8 mouse cellular contexts compared by ENCODE assay signal in genomic region chr4:131364671-131365252, GRCm38 (mm10).
DNase-seq lines count a peak whose midpoint lies in the region; ATAC-seq and TF ChIP-seq lines count a peak whose summit lies in the region.

No protein-coding gene starts in this region.

- 23% methylated on average over 6 of the region's 6 CpGs for WGBS in heart, embryonic 11.5 days (ENCODE audit: insufficient replicate concordance)
- WGBS in limb, embryonic 10.5 days: 30% methylated on average over 6 of the region's 6 CpGs

- no peaks in the 10 kb centered on the region for H3K27me3 ChIP-seq in heart, embryonic 11.5 days (ENCODE audit: control insufficient read depth, insufficient read depth, low read length)
- H3K27me3 ChIP-seq in limb, embryonic 10.5 days (ENCODE audit: low read depth, poor library complexity, severe bottlenecking): peaks cover 12% of the 10 kb centered on the region; the same call in 1 of the 2 replicates

- H3K36me3 ChIP-seq in heart, embryonic 11.5 days (ENCODE audit: control insufficient read depth, insufficient read depth, low read length): no peaks in the 10 kb centered on the region
- H3K36me3 ChIP-seq in limb, embryonic 10.5 days: no peaks in the 10 kb centered on the region

- intact Hi-C loops in heart, postnatal 10 days (cut with DNase I): loop anchor here (2.0 kb wide), 1 partner anchor 112 kb away; no protein-coding TSS in a partner anchor

- no peak overlapping the region for H3K9ac ChIP-seq in heart, embryonic 11.5 days (ENCODE audit: low read depth, low read length)

- no peaks in the 10 kb centered on the region for H3K9me3 ChIP-seq in heart, embryonic 11.5 days (replicated peaks; ENCODE audit: control insufficient read depth, low read length)
- H3K9me3 ChIP-seq in limb, embryonic 10.5 days (replicated peaks): no peaks in the 10 kb centered on the region

- H3K4me3 ChIP-seq in heart, embryonic 11.5 days (ENCODE audit: low read depth, low read length): no peak overlapping the region
- no peak overlapping the region for H3K4me3 ChIP-seq in cortical plate, adult 2 months (ENCODE audit: insufficient read depth, low read length)
- no peak overlapping the region for H3K4me3 ChIP-seq in limb, embryonic 10.5 days

- peak; percentile 32 to 58 for DNase-seq in heart, postnatal 10 days
- peak; percentile 28 for DNase-seq in 416B (ENCODE audit: low read depth)
- peak; percentile 74 for DNase-seq in ZHBTc4 (ENCODE audit: low read depth, low spot score)
- DNase-seq in limb, embryonic 10.5 days (ENCODE audit: low spot score): peak; percentile 52
- peak; percentile 70 for DNase-seq in testis, postnatal 10 days (ENCODE audit: low spot score)
- DNase-seq in left cerebral cortex, adult 11 months (ENCODE audit: low spot score): no peak

- H3K27ac ChIP-seq in heart, embryonic 11.5 days (ENCODE audit: low read depth, low read length): no peak overlapping the region
- no peak overlapping the region for H3K27ac ChIP-seq in cortical plate, adult 2 months (ENCODE audit: insufficient read depth, low read length)
- peak overlapping the region; percentile 22; the same call in 1 of the 2 replicates for H3K27ac ChIP-seq in limb, embryonic 10.5 days

- H3K4me1 ChIP-seq in heart, embryonic 11.5 days (ENCODE audit: control insufficient read depth, insufficient read depth, low read length): no peaks in the 10 kb centered on the region; the same call in none of the 2 replicates
- H3K4me1 ChIP-seq in cortical plate, adult 2 months (ENCODE audit: control insufficient read depth, insufficient read depth, low read length): no peaks in the 10 kb centered on the region
- peaks cover 52% of the 10 kb centered on the region for H3K4me1 ChIP-seq in limb, embryonic 10.5 days

- no peak for ATAC-seq in heart, embryonic 11.5 days (replicated peaks; ENCODE audit: insufficient number of reproducible peaks, low FRiP score, low TSS enrichment)

- TF ChIP-seq POLR2A in cortical plate, adult 2 months (IDR thresholded peaks at IDR 0.05; ENCODE audit: extremely low read depth, insufficient read depth, low read length): no peak

- TF ChIP-seq CTCF in cortical plate, adult 2 months (IDR thresholded peaks at IDR 0.05; ENCODE audit: extremely low read depth, insufficient read depth, low read length): peak; percentile 40

- H3K4me2 ChIP-seq in heart, embryonic 11.5 days: no peak overlapping the region
